In genomic region chr6:126643341-126644055, GRCm38 (mm10) we compare ENCODE assay signal across 9 mouse cellular contexts. TPM values are rescaled to one million over a fixed set of nuclear protein-coding genes. Genes with fewer than 3 reads are reported as not detected.
DNase-seq lines count a peak whose midpoint lies in the region; ATAC-seq and TF ChIP-seq lines count a peak whose summit lies in the region.
"Had no signal": no experiment of that assay in that cellular context is flagged by ENCODE, and none has a peak within 500 bp of the region (broad histone marks: within the 10 kb centered on the region; RNA-seq: fewer than 3 reads in every experiment).

No protein-coding gene starts in this region.

- TF ChIP-seq CTCF in gastrocnemius, adult 2 months (IDR thresholded peaks at IDR 0.05), result no peak
- no peak for TF ChIP-seq CTCF in testis, adult 2 months (IDR thresholded peaks at IDR 0.05; ENCODE audit: control insufficient read depth, insufficient read depth, insufficient replicate concordance, low read depth, low read length)

- peak overlapping the region; percentile 81 for H3K4me2 ChIP-seq in stomach, embryonic 14.5 days (replicated peaks; ENCODE audit: low read depth, low read length)

- H3K9ac ChIP-seq in stomach, embryonic 14.5 days (replicated peaks; ENCODE audit: low read depth, low read length), result no peak overlapping the region

- no peaks in the 10 kb centered on the region for H3K9me3 ChIP-seq in limb, embryonic 10.5 days (replicated peaks)
- H3K9me3 ChIP-seq in stomach, embryonic 14.5 days (ENCODE audit: control insufficient read depth, low read depth, low read length), result no peaks in the 10 kb centered on the region

- DNase-seq in gastrocnemius, adult 2 months, result no peak
- DNase-seq in gastrocnemius, postnatal 4 days (ENCODE audit: low spot score in 2 of 2), result no peak
- no peak for DNase-seq in testis, postnatal 10 days (ENCODE audit: low spot score)
- peak; percentile 41 for DNase-seq in limb, embryonic 10.5 days (ENCODE audit: low spot score)
- no peak for DNase-seq in layer of hippocampus, adult 8-10 months (ENCODE audit: low spot score in 2 of 2)

- peak overlapping the region; percentile 66 for H3K4me3 ChIP-seq in gastrocnemius, adult 2 months
- peak overlapping the region; percentile 30 for H3K4me3 ChIP-seq in testis, adult 2 months (ENCODE audit: control insufficient read depth, low read depth, low read length)
- peak overlapping the region; percentile 60 for H3K4me3 ChIP-seq in limb, embryonic 10.5 days
- H3K4me3 ChIP-seq in stomach, embryonic 14.5 days (ENCODE audit: low read depth, low read length), result peak overlapping the region; percentile 43
- H3K4me3 ChIP-seq: erythroblast, embryonic 14.5 days had no signal

- H3K4me1 ChIP-seq in testis, adult 2 months (ENCODE audit: control insufficient read depth, insufficient read depth, low read length), result peaks cover 19% of the 10 kb centered on the region
- H3K4me1 ChIP-seq in limb, embryonic 10.5 days, result peaks cover 38% of the 10 kb centered on the region
- H3K4me1 ChIP-seq in stomach, embryonic 14.5 days (ENCODE audit: control insufficient read depth, insufficient read depth, low read length), result peaks cover 9% of the 10 kb centered on the region; the same call in 1 of the 2 replicates

- 0 out of 2 replicates have a peak, but pooled peaks have one; percentile 24 for ATAC-seq in stomach, embryonic 14.5 days (ENCODE audit: insufficient number of reproducible peaks, insufficient read depth, low FRiP score, low read depth)
- no peak for ATAC-seq in frontal cortex, adult (ENCODE audit: low TSS enrichment)

- TF ChIP-seq POLR2A in testis, adult 2 months (IDR thresholded peaks at IDR 0.05; ENCODE audit: control insufficient read depth, low read depth, low read length), result no peak

- no peaks in the 10 kb centered on the region for H3K36me3 ChIP-seq in testis, adult 2 months (ENCODE audit: control insufficient read depth, insufficient read depth, low read length)
- H3K36me3 ChIP-seq in limb, embryonic 10.5 days, result no peaks in the 10 kb centered on the region
- H3K36me3 ChIP-seq in stomach, embryonic 14.5 days (ENCODE audit: control insufficient read depth, insufficient read depth, low read length), result no peaks in the 10 kb centered on the region

- no peaks in the 10 kb centered on the region for H3K27me3 ChIP-seq in testis, adult 2 months (ENCODE audit: control insufficient read depth, insufficient read depth, low read length)
- H3K27me3 ChIP-seq in limb, embryonic 10.5 days (ENCODE audit: low read depth, poor library complexity, severe bottlenecking), result peaks cover 100% of the 10 kb centered on the region
- peaks cover 33% of the 10 kb centered on the region for H3K27me3 ChIP-seq in stomach, embryonic 14.5 days (ENCODE audit: control insufficient read depth, insufficient read depth, low read length)

- peak overlapping the region; percentile 57; the same call in 1 of the 2 replicates for H3K27ac ChIP-seq in gastrocnemius, adult 2 months
- no peak overlapping the region for H3K27ac ChIP-seq in testis, adult 2 months (ENCODE audit: control insufficient read depth, insufficient read depth, low read depth, low read length)
- H3K27ac ChIP-seq in limb, embryonic 10.5 days, result no peak overlapping the region
- no peak overlapping the region for H3K27ac ChIP-seq in stomach, embryonic 14.5 days (ENCODE audit: low read length)

- WGBS in limb, embryonic 10.5 days, result 2% methylated on average over 25 of the region's 25 CpGs
- WGBS in stomach, embryonic 14.5 days, result 1% methylated on average over 25 of the region's 25 CpGs

- intact Hi-C loops in gastrocnemius, adult 2 months (cut with DNase I), result no loop called here

RNA-seq across cellular contexts. Expression of gene Kcna1, which starts 2.7 kb away (rescaled TPM):
- 1 to 10 TPM; 1.0 to 1.4 TPM for total RNA-seq in gastrocnemius, adult 2 months (2021)
- total RNA-seq in gastrocnemius, postnatal 4 days (2021), result 1 to 10 TPM; 5.7 to 7.0 TPM
- 0.19 and 0.22 TPM in 2 replicates for polyA plus RNA-seq in testis, adult 2 months (2012; rRNA removed)
- polyA plus RNA-seq in limb, embryonic 10.5 days (2016; fragmentation: Nextera tagmentation; extraction: Ambion mirVana), result 0.30 and 0.99 TPM in 2 replicates
- 1.5 and 1.7 TPM in 2 replicates for polyA plus RNA-seq in stomach, embryonic 14.5 days (2014; fragmentation: Nextera tagmentation; extraction: Ambion mirVana)
- total RNA-seq in layer of hippocampus, adult 8-10 months (2022), result 100 to 1,000 TPM; 118 to 123 (median 121) TPM
- polyA plus RNA-seq: erythroblast, embryonic 14.5 days had no signal

Comparison
In these comparisons a context has a peak if more than half of its experiments do, and no peak if none do; other contexts are left out.
1. RNA of gene Kcna1, which starts 2.7 kb away (total RNA-seq): 118 to 123 TPM in layer of hippocampus, adult 8-10 months; 5.7 to 7.0 TPM in gastrocnemius, postnatal 4 days and 1.0 to 1.4 TPM in gastrocnemius, adult 2 months; every median in the first group is over 10 times any median in the second.
2. Peak in every context shown above with its lines, with median percentiles within 50 percentile points of each other: H3K4me3 ChIP-seq.